Mouse (Mus musculus): ENCODE results near the gene Ccdc63. TPM values are rescaled to one million over a fixed set of nuclear protein-coding genes. Genes with fewer than 3 reads are reported as not detected.
A peak's percentile ranks its signal among the peaks of the same experiment; 100 is the strongest.

Gene Ccdc63
- total and polyA plus RNA-seq, 2 experiments from 2014 or later, result 0.26 TPM; not detected in 1

DNA sequence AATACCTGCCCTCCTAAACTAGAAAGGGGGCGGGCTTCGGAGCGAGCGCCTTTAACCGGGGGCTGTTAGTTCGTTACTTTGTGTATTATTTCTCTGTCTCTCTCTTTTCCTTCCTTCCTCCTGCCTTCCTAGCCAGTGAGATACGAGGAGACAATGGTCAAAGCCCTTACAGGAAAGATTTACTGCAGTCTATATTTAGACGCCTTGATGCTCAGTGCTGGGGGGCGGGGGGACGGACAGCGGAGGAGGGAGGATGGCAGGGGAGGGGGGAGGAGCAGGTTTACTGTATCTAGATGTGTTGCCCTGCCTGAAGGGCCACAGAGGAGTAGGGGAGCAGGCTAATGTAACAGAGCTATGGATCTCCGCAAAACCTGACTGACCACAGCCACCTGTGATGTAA lies 78.1 kb downstream of the Ccdc63 start:
- WGBS, result 8% methylated on average over 12 of the region's 12 CpGs
- DNase-seq (ENCODE audit: low spot score) (peak; percentile 19), ATAC-seq (ENCODE audit: insufficient read depth, low read depth) (0 out of 2 replicates have a peak, but pooled peaks have one; percentile 18)
- no peaks in the 10 kb centered on the region for H3K27me3 ChIP-seq (ENCODE audit: control insufficient read depth, insufficient read depth, low read length)
- no peak overlapping the region for H3K4me3 ChIP-seq (ENCODE audit: low read depth, low read length)
- H3K36me3 ChIP-seq (replicated peaks; ENCODE audit: control insufficient read depth, insufficient read depth, low read length), result no peaks in the 10 kb centered on the region
- 0 out of 2 replicates have a peak overlapping the region, but pooled peaks have one; percentile 6 for H3K27ac ChIP-seq (ENCODE audit: low read depth)
- H3K9me3 ChIP-seq (replicated peaks; ENCODE audit: control insufficient read depth, low read length), result no peaks in the 10 kb centered on the region
- 0 out of 2 replicates have a peak, but pooled peaks cover 7% of the 10 kb centered on the region for H3K4me1 ChIP-seq (ENCODE audit: control insufficient read depth, insufficient read depth)
- peak overlapping the region; percentile 40 for H3K4me2 ChIP-seq (ENCODE audit: low read depth, low read length)
- H3K9ac ChIP-seq (replicated peaks; ENCODE audit: low read depth, low read length), result no peak overlapping the region
- TF ChIP-seq CTCF (IDR thresholded peaks at IDR 0.05; ENCODE audit: low read depth) (no peak), EP300 (IDR thresholded peaks at IDR 0.05; ENCODE audit: low read depth) (no peak)

DNA sequence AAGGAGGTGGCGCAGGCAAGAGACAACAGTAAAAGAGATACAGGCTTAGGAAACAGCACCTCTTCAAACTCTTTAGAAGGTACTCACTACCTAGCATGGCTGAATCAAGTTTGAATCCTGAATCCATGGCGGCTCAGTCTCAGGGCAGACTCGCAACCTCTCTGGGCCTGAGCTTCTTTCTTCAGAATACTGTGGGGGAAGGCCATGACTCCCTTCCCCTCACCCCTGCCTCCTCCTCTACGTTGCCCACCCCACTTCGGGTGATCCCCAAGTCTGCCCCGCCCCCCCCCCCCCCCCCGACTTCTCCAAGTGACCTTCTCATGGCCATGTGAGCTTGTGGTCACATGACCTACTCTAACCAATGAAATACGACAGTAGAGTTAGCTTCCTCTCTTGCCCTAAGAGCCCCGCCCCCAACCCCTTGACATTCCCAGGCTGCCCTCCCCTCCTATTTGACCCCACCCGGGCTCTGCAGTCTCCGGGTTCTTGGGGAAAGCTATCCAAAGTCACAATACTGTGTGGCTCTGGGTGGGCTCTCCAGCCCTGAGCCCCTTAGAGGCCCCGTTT lies 79.8 kb downstream of the Ccdc63 start:
- Histone ChIP-seq H3K9ac (replicated peaks; ENCODE audit: low read depth, low read length) (no peak overlapping the region), H3K9me3 (replicated peaks; ENCODE audit: control insufficient read depth, low read length) (no peaks in the 10 kb centered on the region), H3K4me1 (ENCODE audit: control insufficient read depth, insufficient read depth) (0 out of 2 replicates have a peak, but pooled peaks cover 7% of the 10 kb centered on the region), H3K4me3 (ENCODE audit: low read depth, low read length) (no peak overlapping the region), H3K4me2 (ENCODE audit: low read depth, low read length) (no peak overlapping the region), H3K36me3 (replicated peaks; ENCODE audit: control insufficient read depth, insufficient read depth, low read length) (no peaks in the 10 kb centered on the region), H3K27me3 (ENCODE audit: control insufficient read depth, insufficient read depth, low read length) (no peaks in the 10 kb centered on the region), H3K27ac (ENCODE audit: low read depth) (no peak overlapping the region)
- peak; percentile 52; the same call in 1 of the 2 replicates for ATAC-seq (ENCODE audit: insufficient read depth, low read depth)
- TF ChIP-seq EP300 (IDR thresholded peaks at IDR 0.05; ENCODE audit: low read depth) (no peak), CTCF (IDR thresholded peaks at IDR 0.05; ENCODE audit: low read depth) (no peak)
- 38% methylated on average over 11 of the region's 12 CpGs for WGBS
- DNase-seq (ENCODE audit: low spot score), result no peak

DNA sequence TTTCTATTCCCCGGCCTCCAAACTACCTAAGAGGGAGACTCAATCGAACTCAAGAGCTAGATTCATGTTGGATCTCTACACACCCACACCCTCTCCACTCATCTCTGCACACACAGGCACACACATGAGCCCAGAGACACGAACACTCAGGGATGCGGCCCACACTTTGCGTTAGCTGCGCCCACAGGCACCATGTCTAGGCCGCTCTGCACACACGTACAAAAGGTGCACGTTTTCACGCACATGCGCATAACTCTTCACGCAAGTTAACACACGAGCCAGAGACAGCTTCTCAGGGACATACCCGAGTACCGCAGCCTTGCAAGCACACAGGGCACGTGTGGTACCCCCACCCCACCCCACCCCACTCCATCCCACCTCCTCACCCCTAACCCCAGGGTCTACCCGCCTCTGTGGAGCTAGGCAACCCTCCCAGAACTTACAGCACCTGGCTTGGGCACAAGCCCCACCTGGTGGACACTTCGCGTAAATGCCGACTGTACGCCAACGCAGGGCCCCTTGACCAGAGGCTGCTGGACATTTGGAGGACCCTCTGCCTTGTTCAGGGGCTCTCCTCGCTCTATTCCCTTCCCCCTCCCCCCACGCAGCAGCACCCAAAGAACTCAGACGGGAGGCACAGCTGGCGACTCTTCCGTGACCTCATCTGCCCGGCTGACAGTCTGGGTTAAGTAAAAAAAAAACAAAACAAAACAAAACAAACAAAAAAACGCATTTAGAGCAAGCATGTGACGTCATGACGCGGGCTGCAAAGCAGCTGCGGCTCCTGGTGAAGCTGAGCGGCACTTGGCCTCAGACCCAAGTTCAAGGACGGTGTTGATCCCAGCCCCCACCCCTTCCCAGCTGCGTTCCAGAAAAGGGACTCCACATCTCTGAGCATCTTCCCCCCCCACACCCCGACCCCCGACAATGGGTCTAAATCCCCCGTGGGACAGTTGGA lies 81.3 kb downstream of the Ccdc63 start:
- Histone ChIP-seq H3K4me1 (ENCODE audit: control insufficient read depth, insufficient read depth) (0 out of 2 replicates have a peak, but pooled peaks cover 7% of the 10 kb centered on the region), H3K4me2 (ENCODE audit: low read depth, low read length) (peak overlapping the region; percentile 53), H3K9me3 (replicated peaks; ENCODE audit: control insufficient read depth, low read length) (no peaks in the 10 kb centered on the region), H3K27ac (ENCODE audit: low read depth) (no peak overlapping the region), H3K36me3 (replicated peaks; ENCODE audit: control insufficient read depth, insufficient read depth, low read length) (no peaks in the 10 kb centered on the region), H3K27me3 (ENCODE audit: control insufficient read depth, insufficient read depth, low read length) (no peaks in the 10 kb centered on the region), H3K9ac (replicated peaks; ENCODE audit: low read depth, low read length) (0 out of 2 replicates have a peak overlapping the region, but pooled peaks have one; percentile 8), H3K4me3 (ENCODE audit: low read depth, low read length) (peak overlapping the region; percentile 28)
- peak; percentile 25; the same call in 1 of the 2 replicates for ATAC-seq (ENCODE audit: insufficient read depth, low read depth)
- peak; percentile 87 for TF ChIP-seq CTCF (IDR thresholded peaks at IDR 0.05; ENCODE audit: low read depth)
- no peak for TF ChIP-seq EP300 (IDR thresholded peaks at IDR 0.05; ENCODE audit: low read depth)
- peak; percentile 42 for DNase-seq (ENCODE audit: low spot score)
- WGBS, result 25% methylated on average over 39 of the region's 39 CpGs

Other genes starting within 250 kb of the Ccdc63 start
- 3.3 and 9.5 TPM in 2 replicates for gene Cux2, start 90.7 kb downstream of the Ccdc63 start, total RNA-seq (2014; rRNA removed; ENCODE audit: low replicate concordance)
- 1.3 and 1.4 TPM in 2 replicates for gene Cux2, start 90.7 kb downstream of the Ccdc63 start, polyA plus RNA-seq (2015; fragmentation: Nextera tagmentation; extraction: Ambion mirVana)
- 7,568 and 8,637 TPM in 2 replicates for gene Myl2, start 39.9 kb downstream of the Ccdc63 start, total RNA-seq (2014; rRNA removed; ENCODE audit: low replicate concordance)
- 15,488 and 15,525 TPM in 2 replicates for gene Myl2, start 39.9 kb downstream of the Ccdc63 start, polyA plus RNA-seq (2015; fragmentation: Nextera tagmentation; extraction: Ambion mirVana)
- gene Ppp1cc, start 17.5 kb upstream of the Ccdc63 start, total RNA-seq (2014; rRNA removed; ENCODE audit: low replicate concordance), result 199 and 295 TPM in 2 replicates
- 146 and 157 TPM in 2 replicates for gene Ppp1cc, start 17.5 kb upstream of the Ccdc63 start, polyA plus RNA-seq (2015; fragmentation: Nextera tagmentation; extraction: Ambion mirVana)
- gene Hvcn1, start 66.0 kb upstream of the Ccdc63 start, total RNA-seq (2014; rRNA removed; ENCODE audit: low replicate concordance), result 0.23 and 2.6 TPM in 2 replicates
- 1.2 and 2.1 TPM in 2 replicates for gene Hvcn1, start 66.0 kb upstream of the Ccdc63 start, polyA plus RNA-seq (2015; fragmentation: Nextera tagmentation; extraction: Ambion mirVana)
- 5.7 and 21.6 TPM in 2 replicates for gene Tctn1, start 123.6 kb upstream of the Ccdc63 start, total RNA-seq (2014; rRNA removed; ENCODE audit: low replicate concordance)
- gene Tctn1, start 123.6 kb upstream of the Ccdc63 start, polyA plus RNA-seq (2015; fragmentation: Nextera tagmentation; extraction: Ambion mirVana), result 2.3 TPM in 2 replicates
- gene Pptc7, start 143.5 kb upstream of the Ccdc63 start, total RNA-seq (2014; rRNA removed; ENCODE audit: low replicate concordance), result 33.9 and 40.3 TPM in 2 replicates
- gene Pptc7, start 143.5 kb upstream of the Ccdc63 start, polyA plus RNA-seq (2015; fragmentation: Nextera tagmentation; extraction: Ambion mirVana), result 16.8 and 20.5 TPM in 2 replicates
- gene Rad9b, start 213.4 kb upstream of the Ccdc63 start, total RNA-seq (2014; rRNA removed; ENCODE audit: low replicate concordance), result 2.0 and 13.9 TPM in 2 replicates
- 7.5 and 8.2 TPM in 2 replicates for gene Rad9b, start 213.4 kb upstream of the Ccdc63 start, polyA plus RNA-seq (2015; fragmentation: Nextera tagmentation; extraction: Ambion mirVana)
- 84.0 and 92.5 TPM in 2 replicates for gene Vps29, start 213.5 kb upstream of the Ccdc63 start, total RNA-seq (2014; rRNA removed; ENCODE audit: low replicate concordance)
- 184 and 206 TPM in 2 replicates for gene Vps29, start 213.5 kb upstream of the Ccdc63 start, polyA plus RNA-seq (2015; fragmentation: Nextera tagmentation; extraction: Ambion mirVana)
- gene Gpn3, start 231.1 kb upstream of the Ccdc63 start, total RNA-seq (2014; rRNA removed; ENCODE audit: low replicate concordance), result 28.5 and 50.9 TPM in 2 replicates
- 42.9 and 48.7 TPM in 2 replicates for gene Gpn3, start 231.1 kb upstream of the Ccdc63 start, polyA plus RNA-seq (2015; fragmentation: Nextera tagmentation; extraction: Ambion mirVana)
- 21.8 and 40.7 TPM in 2 replicates for gene Fam216a, start 231.5 kb upstream of the Ccdc63 start, total RNA-seq (2014; rRNA removed; ENCODE audit: low replicate concordance)
- gene Fam216a, start 231.5 kb upstream of the Ccdc63 start, polyA plus RNA-seq (2015; fragmentation: Nextera tagmentation; extraction: Ambion mirVana), result 30.5 and 31.8 TPM in 2 replicates

All from heart, postnatal 0 days (tissue).